Mouse (Mus musculus): ENCODE measurements around the gene Olfr651. TPM values are rescaled to one million over a fixed set of nuclear protein-coding genes. Genes with fewer than 3 reads are reported as not detected.
"Not testable (repeated sequence)": the region's sequence is repeated elsewhere in the genome, so short reads cannot be mapped to it uniquely, and the experiment has no call there.

The Olfr651 gene
- polyA plus RNA-seq (2014; fragmentation: Nextera tagmentation; extraction: Ambion mirVana): not detected in 2 replicates

DNA sequence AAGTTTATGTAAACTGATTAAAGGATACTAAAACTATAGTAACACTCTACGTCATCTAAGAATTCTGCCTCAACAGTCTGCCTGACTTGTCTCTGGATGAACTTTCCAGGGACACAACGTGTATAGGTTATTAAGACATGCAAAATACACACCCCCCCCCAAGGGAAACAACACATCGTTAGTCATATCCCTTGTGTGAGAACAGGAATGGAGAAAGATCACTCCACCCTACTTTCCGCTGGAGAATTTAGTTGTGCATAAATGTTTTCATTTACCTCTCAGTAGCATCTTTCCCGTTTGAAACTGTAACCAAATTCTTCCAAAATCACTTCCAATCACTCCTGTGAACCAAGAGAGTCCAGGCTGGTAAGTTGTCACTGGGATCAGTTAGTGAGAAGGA lies at the start of gene Olfr651:
Olfr651 (plus strand) TSS at position 301 of the 400 bp plus-strand sequence.
- ATAC-seq (ENCODE audit: low read depth) (no peak), DNase-seq (ENCODE audit: low spot score) (peak; percentile 2)
- no peak within 1 kb of the TSS for H3K9ac ChIP-seq (ENCODE audit: low read depth, low read length)
- H3K4me3 ChIP-seq (ENCODE audit: low read depth, low read length): no peak within 1 kb of the TSS
- H3K27ac ChIP-seq (replicated peaks; ENCODE audit: low read depth, low read length): no peak within 1 kb of the TSS
- no peaks in the 10 kb centered on the region for H3K27me3 ChIP-seq (replicated peaks; ENCODE audit: control insufficient read depth, insufficient read depth, low read length)
- no peaks in the 10 kb centered on the region for H3K4me1 ChIP-seq (ENCODE audit: control insufficient read depth, insufficient read depth, low read length)
- no peaks in the 10 kb centered on the region for H3K36me3 ChIP-seq (ENCODE audit: control insufficient read depth, insufficient read depth, low read length)
- WGBS: 71% methylated on average over 5 of the region's 5 CpGs
- no peak within 1 kb of the TSS for H3K4me2 ChIP-seq (ENCODE audit: low read depth, low read length)
- no peaks in the 10 kb centered on the region for H3K9me3 ChIP-seq (ENCODE audit: control insufficient read depth, low read length)

DNA sequence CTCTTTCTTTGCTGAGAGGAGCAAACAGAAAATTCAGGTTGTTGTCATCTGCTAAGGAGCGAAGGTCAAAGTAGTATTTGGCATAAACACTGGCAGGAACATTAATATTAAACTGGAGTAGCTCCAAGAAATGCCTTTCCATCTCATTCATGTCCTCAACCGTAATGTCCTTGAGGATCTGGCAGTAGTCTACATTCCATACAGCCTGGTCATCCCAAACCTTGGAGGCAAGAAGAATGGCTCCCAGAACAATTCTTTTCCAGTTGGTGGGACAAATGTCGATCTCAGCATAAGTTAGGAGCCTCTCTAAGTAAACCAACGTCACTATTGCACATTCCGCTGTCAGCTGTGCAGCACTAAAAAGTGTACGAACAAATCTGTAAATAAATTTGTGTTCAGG lies 48.7 kb upstream of the Olfr651 start:
- WGBS: 68% methylated on average over 6 of the region's 6 CpGs
- not testable (repeated sequence) for ATAC-seq (ENCODE audit: low read depth); H3K9ac ChIP-seq (ENCODE audit: low read depth, low read length); H3K4me3 ChIP-seq (ENCODE audit: low read depth, low read length); DNase-seq (ENCODE audit: low spot score); H3K27ac ChIP-seq (replicated peaks; ENCODE audit: low read depth, low read length); H3K4me2 ChIP-seq (ENCODE audit: low read depth, low read length); H3K9me3 ChIP-seq (ENCODE audit: control insufficient read depth, low read length); H3K27me3 ChIP-seq (replicated peaks; ENCODE audit: control insufficient read depth, insufficient read depth, low read length); H3K4me1 ChIP-seq (ENCODE audit: control insufficient read depth, insufficient read depth, low read length); H3K36me3 ChIP-seq (ENCODE audit: control insufficient read depth, insufficient read depth, low read length)

DNA sequence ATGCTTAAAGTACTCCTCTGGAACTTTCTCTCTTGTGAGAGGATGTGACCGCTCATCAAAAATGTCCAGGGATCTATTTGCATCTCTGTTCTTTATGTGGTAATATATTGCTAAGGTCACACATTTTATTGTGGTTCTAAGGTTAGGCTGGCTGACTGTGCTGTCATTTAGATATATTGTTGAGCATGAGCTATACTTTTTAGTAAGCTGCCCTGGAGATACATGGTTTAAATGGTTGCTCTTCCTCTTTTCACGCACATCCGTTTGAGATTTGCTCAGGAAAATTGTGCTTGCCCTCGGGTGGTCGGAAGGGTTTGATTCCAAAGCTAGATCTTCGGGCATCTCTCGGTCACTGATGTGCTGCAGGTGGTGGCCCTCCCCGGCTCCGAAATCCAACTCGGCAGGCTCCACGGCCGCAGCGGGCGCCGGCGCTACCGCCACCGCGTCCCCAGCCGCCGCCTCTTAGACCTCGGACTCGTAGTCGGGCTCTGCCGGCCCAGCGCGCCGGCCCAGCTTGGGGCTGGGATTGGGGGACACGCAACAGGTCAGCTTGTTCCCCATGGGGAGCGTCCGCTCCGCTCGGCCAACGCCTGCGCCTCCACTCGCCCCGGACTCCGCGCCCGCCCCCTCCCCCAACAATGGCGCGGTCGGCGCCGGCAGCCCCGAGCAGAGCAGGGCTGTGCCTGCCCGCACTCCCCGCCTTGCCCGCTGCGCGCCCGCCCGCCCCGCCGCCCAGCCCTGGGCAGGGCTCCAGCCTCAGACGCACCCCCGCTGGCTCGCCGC lies 48.2 kb upstream of the Olfr651 start:
- H3K27ac ChIP-seq (replicated peaks; ENCODE audit: low read depth, low read length): no peak overlapping the region
- no peaks in the 10 kb centered on the region for H3K36me3 ChIP-seq (ENCODE audit: control insufficient read depth, insufficient read depth, low read length)
- ATAC-seq (ENCODE audit: low read depth) (peak; percentile 82), DNase-seq (ENCODE audit: low spot score) (peak; percentile 3)
- no peaks in the 10 kb centered on the region for H3K9me3 ChIP-seq (ENCODE audit: control insufficient read depth, low read length)
- 4% methylated on average over 27 of the region's 59 CpGs for WGBS
- H3K27me3 ChIP-seq (replicated peaks; ENCODE audit: control insufficient read depth, insufficient read depth, low read length): no peaks in the 10 kb centered on the region
- H3K4me2 ChIP-seq (ENCODE audit: low read depth, low read length): peak overlapping the region; percentile 59
- H3K4me1 ChIP-seq (ENCODE audit: control insufficient read depth, insufficient read depth, low read length): no peaks in the 10 kb centered on the region
- H3K4me3 ChIP-seq (ENCODE audit: low read depth, low read length): peak overlapping the region; percentile 47
- H3K9ac ChIP-seq (ENCODE audit: low read depth, low read length): peak overlapping the region; percentile 61

DNA sequence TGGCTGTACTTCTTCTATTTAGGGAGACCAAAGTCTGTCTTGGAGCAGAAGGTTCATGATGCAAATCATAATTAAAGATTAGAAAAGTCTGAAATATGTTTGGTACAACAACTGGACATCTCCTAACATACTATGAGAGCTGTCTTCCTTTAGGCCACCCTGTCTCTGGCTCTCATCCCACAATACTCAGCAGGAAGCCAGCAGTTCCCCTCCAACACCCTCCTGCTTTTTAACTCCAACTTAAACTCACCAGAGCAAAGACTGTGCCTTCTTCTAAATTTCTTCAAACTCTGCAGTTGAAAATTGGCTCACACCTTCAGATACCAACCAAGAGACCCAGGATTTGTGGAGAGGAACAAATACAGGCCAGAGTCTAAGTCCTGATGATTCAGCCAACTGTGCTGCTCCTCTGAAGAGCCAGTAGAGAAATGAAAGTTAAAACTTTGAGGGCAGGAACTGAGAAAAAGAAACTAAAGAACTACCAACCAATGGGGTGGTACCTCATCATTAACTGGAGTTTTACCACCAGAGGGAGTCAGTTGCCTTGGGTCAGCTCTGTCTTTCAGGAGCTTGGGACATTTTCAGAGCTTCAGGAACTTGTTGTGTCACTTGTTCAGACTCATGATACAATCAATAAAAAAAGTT lies 42.4 kb upstream of the Olfr651 start, which contains the start of gene Trim30d:
Trim30d (minus strand) TSS at position 429 of the 645 bp plus-strand sequence.
- H3K4me2 ChIP-seq (ENCODE audit: low read depth, low read length); DNase-seq (ENCODE audit: low spot score); H3K36me3 ChIP-seq (ENCODE audit: control insufficient read depth, insufficient read depth, low read length); H3K4me1 ChIP-seq (ENCODE audit: control insufficient read depth, insufficient read depth, low read length); H3K9ac ChIP-seq (ENCODE audit: low read depth, low read length); H3K27me3 ChIP-seq (replicated peaks; ENCODE audit: control insufficient read depth, insufficient read depth, low read length); H3K4me3 ChIP-seq (ENCODE audit: low read depth, low read length); ATAC-seq (ENCODE audit: low read depth); H3K9me3 ChIP-seq (ENCODE audit: control insufficient read depth, low read length); H3K27ac ChIP-seq (replicated peaks; ENCODE audit: low read depth, low read length): not testable (repeated sequence)

DNA sequence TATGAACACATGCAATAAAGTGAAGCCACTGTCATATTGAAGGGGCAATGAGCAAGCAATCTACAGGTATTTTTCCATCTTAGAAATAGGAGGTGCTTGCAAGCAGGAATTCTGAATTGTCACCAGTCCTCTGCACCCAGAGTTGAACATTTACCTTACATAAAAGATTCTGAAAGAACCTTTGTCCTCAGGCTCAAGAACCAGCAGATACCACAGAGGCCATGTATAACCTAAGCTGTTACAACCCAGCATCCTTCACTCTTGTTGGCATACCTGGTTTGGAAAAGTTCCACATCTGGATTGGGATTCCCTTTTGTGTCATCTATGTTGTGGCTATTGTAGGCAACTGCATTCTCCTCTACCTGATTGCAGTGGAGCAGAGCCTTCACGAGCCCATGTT lies 2.8 kb downstream of the Olfr651 start:
- Histone ChIP-seq H3K9ac (ENCODE audit: low read depth, low read length) (no peak overlapping the region), H3K27me3 (replicated peaks; ENCODE audit: control insufficient read depth, insufficient read depth, low read length) (no peaks in the 10 kb centered on the region), H3K4me1 (ENCODE audit: control insufficient read depth, insufficient read depth, low read length) (no peaks in the 10 kb centered on the region), H3K36me3 (ENCODE audit: control insufficient read depth, insufficient read depth, low read length) (no peaks in the 10 kb centered on the region), H3K4me2 (ENCODE audit: low read depth, low read length) (no peak overlapping the region), H3K9me3 (ENCODE audit: control insufficient read depth, low read length) (no peaks in the 10 kb centered on the region), H3K27ac (replicated peaks; ENCODE audit: low read depth, low read length) (no peak overlapping the region), H3K4me3 (ENCODE audit: low read depth, low read length) (no peak overlapping the region)
- ATAC-seq (ENCODE audit: low read depth) (no peak), DNase-seq (ENCODE audit: low spot score) (no peak)
- WGBS: 76% methylated on average over 1 of the region's 1 CpGs

DNA sequence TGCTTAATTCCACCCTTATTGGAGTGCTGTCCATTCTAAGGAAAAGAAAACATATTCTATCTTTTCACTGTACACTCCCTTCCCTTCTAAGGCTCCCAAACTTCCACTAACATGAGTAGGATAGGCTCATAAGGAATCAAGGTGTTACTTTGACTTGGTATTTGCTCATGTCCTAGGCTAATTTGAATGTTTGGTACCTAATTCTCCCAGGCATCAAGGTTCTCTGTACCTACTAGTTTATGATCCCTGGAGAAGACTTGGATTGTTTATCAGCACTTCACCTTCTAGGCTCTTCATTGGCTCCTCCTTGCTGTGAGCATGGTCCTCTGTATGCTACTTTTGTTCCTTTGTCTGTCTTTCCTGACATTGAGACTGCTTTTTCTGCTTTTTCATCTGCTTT lies 10.7 kb downstream of the Olfr651 start, which contains the start of gene Olfr652:
Olfr652 (plus strand) TSS at position 301 of the 400 bp plus-strand sequence.
- Histone ChIP-seq H3K9me3 (ENCODE audit: control insufficient read depth, low read length) (no peaks in the 10 kb centered on the region), H3K4me1 (ENCODE audit: control insufficient read depth, insufficient read depth, low read length) (no peaks in the 10 kb centered on the region), H3K4me3 (ENCODE audit: low read depth, low read length) (no peak within 1 kb of the TSS), H3K4me2 (ENCODE audit: low read depth, low read length) (no peak within 1 kb of the TSS), H3K36me3 (ENCODE audit: control insufficient read depth, insufficient read depth, low read length) (no peaks in the 10 kb centered on the region), H3K27ac (replicated peaks; ENCODE audit: low read depth, low read length) (no peak within 1 kb of the TSS), H3K9ac (ENCODE audit: low read depth, low read length) (no peak within 1 kb of the TSS), H3K27me3 (replicated peaks; ENCODE audit: control insufficient read depth, insufficient read depth, low read length) (no peaks in the 10 kb centered on the region)
- DNase-seq (ENCODE audit: low spot score) (no peak), ATAC-seq (ENCODE audit: low read depth) (no peak)

DNA sequence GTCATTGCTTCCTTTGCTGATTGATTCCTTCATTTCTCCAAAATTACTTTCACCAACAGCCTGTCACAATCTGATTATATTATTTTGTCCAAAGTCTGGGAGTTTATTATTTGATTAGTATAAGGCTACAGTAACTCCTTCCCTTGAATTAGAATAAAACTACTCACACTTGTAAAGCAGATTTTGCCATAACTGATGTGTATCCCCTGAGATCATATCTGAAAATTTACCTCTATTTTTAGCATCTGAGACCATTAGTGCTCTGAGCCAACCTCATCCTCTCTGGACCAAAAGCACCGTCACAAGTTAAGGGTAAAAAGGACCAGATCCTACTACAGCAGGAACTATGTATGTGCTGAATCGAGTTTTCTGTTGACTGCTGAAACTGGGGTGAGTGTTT lies 27.1 kb downstream of the Olfr651 start, which contains the start of gene Olfr653:
Olfr653 (plus strand) TSS at position 301 of the 400 bp plus-strand sequence.
- DNase-seq (ENCODE audit: low spot score) (no peak), ATAC-seq (ENCODE audit: low read depth) (no peak)
- Histone ChIP-seq H3K4me2 (ENCODE audit: low read depth, low read length) (no peak within 1 kb of the TSS), H3K36me3 (ENCODE audit: control insufficient read depth, insufficient read depth, low read length) (no peaks in the 10 kb centered on the region), H3K4me1 (ENCODE audit: control insufficient read depth, insufficient read depth, low read length) (no peaks in the 10 kb centered on the region), H3K27me3 (replicated peaks; ENCODE audit: control insufficient read depth, insufficient read depth, low read length) (no peaks in the 10 kb centered on the region), H3K9ac (ENCODE audit: low read depth, low read length) (no peak within 1 kb of the TSS), H3K27ac (replicated peaks; ENCODE audit: low read depth, low read length) (no peak within 1 kb of the TSS), H3K4me3 (ENCODE audit: low read depth, low read length) (no peak within 1 kb of the TSS), H3K9me3 (ENCODE audit: control insufficient read depth, low read length) (no peaks in the 10 kb centered on the region)
- WGBS: 72% methylated on average over 2 of the region's 2 CpGs

DNA sequence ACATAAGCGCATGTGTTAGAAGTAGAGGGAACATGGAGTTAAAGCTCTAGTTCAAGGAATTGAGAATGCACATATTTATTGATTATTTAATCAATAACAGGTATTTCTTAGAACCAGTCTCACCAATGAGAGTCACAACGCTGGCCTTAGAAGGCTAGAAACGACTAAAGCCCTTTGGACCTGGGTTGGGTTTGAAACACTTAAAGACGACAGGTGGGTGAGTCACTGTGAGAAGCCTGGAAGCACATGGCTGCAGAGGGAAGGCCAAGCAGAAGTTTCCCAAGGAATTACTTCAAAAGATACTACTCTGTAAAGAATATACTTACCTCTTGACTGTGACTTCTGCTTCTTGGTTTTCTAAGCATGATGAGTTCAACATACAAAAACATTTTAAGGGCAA lies 30.9 kb downstream of the Olfr651 start:
- H3K9me3 ChIP-seq (ENCODE audit: control insufficient read depth, low read length): no peaks in the 10 kb centered on the region
- WGBS: 85% methylated on average over 4 of the region's 4 CpGs
- no peak overlapping the region for H3K27ac ChIP-seq (replicated peaks; ENCODE audit: low read depth, low read length)
- no peaks in the 10 kb centered on the region for H3K27me3 ChIP-seq (replicated peaks; ENCODE audit: control insufficient read depth, insufficient read depth, low read length)
- no peak for DNase-seq (ENCODE audit: low spot score)
- H3K4me1 ChIP-seq (ENCODE audit: control insufficient read depth, insufficient read depth, low read length): no peaks in the 10 kb centered on the region
- no peak for ATAC-seq (ENCODE audit: low read depth)
- H3K9ac ChIP-seq (ENCODE audit: low read depth, low read length): no peak overlapping the region
- no peak overlapping the region for H3K4me3 ChIP-seq (ENCODE audit: low read depth, low read length)
- no peak overlapping the region for H3K4me2 ChIP-seq (ENCODE audit: low read depth, low read length)
- H3K36me3 ChIP-seq (ENCODE audit: control insufficient read depth, insufficient read depth, low read length): no peaks in the 10 kb centered on the region

Data from embryonic facial prominence, embryonic 14.5 days (tissue).